Mouse (Mus musculus): ENCODE data around the gene H2al1k. TPM values are rescaled to one million over a fixed set of nuclear protein-coding genes. Genes with fewer than 3 reads are reported as not detected.

H2al1k gene
- polyA plus RNA-seq (2012; rRNA removed; ENCODE audit: low replicate concordance), result 0.79 TPM in 1 of 2 replicates, not detected in the other

DNA sequence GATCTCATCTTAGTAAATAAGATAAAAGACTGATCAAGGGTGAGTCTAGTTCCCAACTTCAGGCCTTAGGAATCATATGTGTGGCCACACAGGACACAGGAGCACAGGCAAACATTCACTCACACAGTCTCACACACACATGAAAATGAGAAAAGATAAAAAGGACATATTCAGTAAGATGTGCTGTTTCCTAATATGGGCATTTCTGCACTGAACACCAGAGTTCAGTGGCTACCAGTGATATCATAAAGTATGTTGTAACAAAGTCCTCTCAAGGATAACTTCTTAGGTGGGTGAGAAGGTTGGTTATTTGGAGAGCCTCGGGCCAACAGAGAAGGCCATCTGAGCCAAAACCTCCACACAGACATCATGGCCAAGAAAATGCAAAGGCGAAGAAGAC lies at the start of gene H2al1k:
Gene H2al1k (plus strand): TSS at position 301 of the 400 bp plus-strand sequence.

Other genes starting within 250 kb of the H2al1k start
- not detected in 2 replicates for gene 4930402K13Rik, start 246.1 kb upstream of the H2al1k start, polyA plus RNA-seq (2012; rRNA removed; ENCODE audit: low replicate concordance)
- 0.02 and 0.15 TPM in 2 replicates for gene Lancl3, start 150.7 kb upstream of the H2al1k start, polyA plus RNA-seq (2012; rRNA removed; ENCODE audit: low replicate concordance)
- not detected in 2 replicates for gene Gm14862, start 93.7 kb upstream of the H2al1k start, polyA plus RNA-seq (2012; rRNA removed; ENCODE audit: low replicate concordance)
- gene Xk, start 77.9 kb upstream of the H2al1k start, polyA plus RNA-seq (2012; rRNA removed; ENCODE audit: low replicate concordance), result 2.7 and 3.6 TPM in 2 replicates
- 1.1 TPM in 1 of 2 replicates, not detected in the other for gene H2al1m, start 66.9 kb upstream of the H2al1k start, polyA plus RNA-seq (2012; rRNA removed; ENCODE audit: low replicate concordance)
- 0.19 and 0.25 TPM in 2 replicates for gene Cybb, start 137.1 kb downstream of the H2al1k start, polyA plus RNA-seq (2012; rRNA removed; ENCODE audit: low replicate concordance)
- not detected in 2 replicates for gene H2al1o, start 221.8 kb downstream of the H2al1k start, polyA plus RNA-seq (2012; rRNA removed; ENCODE audit: low replicate concordance)